Mouse (Mus musculus) neural tube, embryonic 11.5 days (tissue): ENCODE results near the gene Frem3. TPM values are rescaled to one million over a fixed set of nuclear protein-coding genes. Genes with fewer than 3 reads are reported as not detected.

ENCODE experiments used
- ATAC-seq: fragments of 200-750 bp; cut with Nextera tagmentation; 2 replicates; pipeline ENCODE4 v1.8.0; 2017; ENCODE audit warnings: moderate number of reproducible peaks, mild to moderate bottlenecking, moderate TSS enrichment, moderate library complexity; ENCODE audit not compliant: insufficient read depth, low FRiP score, low TSS enrichment
- DNase-seq: peaks from one replicate; pipeline ENCODE4 v3.0.0-alpha.2; 2015; ENCODE audit warnings: low spot score
- H3K27ac ChIP-seq: fragments of 300-500 bp; sonication (generic); 2 replicates; pipeline ENCODE4 v1.5.1; 2014; ENCODE audit warnings: low read depth, mild to moderate bottlenecking, low read length
- H3K27me3 ChIP-seq: fragments of 300-500 bp; sonication (generic); 2 replicates; pipeline ENCODE4 v1.6.1; 2014; ENCODE audit warnings: mild to moderate bottlenecking, low read length, mixed read lengths; ENCODE audit not compliant: control insufficient read depth, insufficient read depth
- H3K36me3 ChIP-seq: fragments of 300-500 bp; sonication (generic); 2 replicates; pipeline ENCODE4 v1.6.1; 2014; ENCODE audit warnings: mild to moderate bottlenecking, low read length, moderate library complexity, mixed read lengths; ENCODE audit not compliant: control insufficient read depth, insufficient read depth
- H3K4me1 ChIP-seq: fragments of 300-500 bp; sonication (generic); 2 replicates; pipeline ENCODE4 v1.6.1; 2014; ENCODE audit warnings: low read length, mixed read lengths; ENCODE audit not compliant: control insufficient read depth, insufficient read depth
- H3K4me2 ChIP-seq: fragments of 300-500 bp; sonication (generic); 2 replicates; pipeline ENCODE4 v1.6.1; 2014; ENCODE audit warnings: low read depth, mild to moderate bottlenecking, moderate library complexity
- H3K4me3 ChIP-seq: fragments of 300-500 bp; sonication (generic); 2 replicates; pipeline ENCODE4 v1.5.1; 2014; ENCODE audit warnings: low read depth, low read length
- H3K9ac ChIP-seq: fragments of 300-500 bp; sonication (generic); 2 replicates; pipeline ENCODE4 v1.6.1; 2014; ENCODE audit warnings: mild to moderate bottlenecking, low read length
- H3K9me3 ChIP-seq: fragments of 300-500 bp; sonication (generic); 2 replicates; pipeline ENCODE4 v1.6.1; 2016; ENCODE audit warnings: low read length; ENCODE audit not compliant: control insufficient read depth
- WGBS: fragments of 180-500 bp; shearing (Covaris S2); extraction: QIAGEN DNeasy Blood & Tissue Kit; methylation state at CpG from one replicate; pipeline ENCODE4 v1.1.7; 2014; 5-methylcytosine and 5-hydroxymethylcytosine counted together
- polyA plus RNA-seq: library from polyadenylated mRNA; unstranded; fragments of >200 nt; fragmentation: Nextera tagmentation; extraction: Ambion mirVana; gene quantifications from 2 replicates; pipeline ENCODE4 v1.2.1, GENCODE M21; 2014

Gene Frem3
- 0.04 TPM in 1 of 2 replicates, not detected in the other for polyA plus RNA-seq

GRCm38 (mm10) chr8:80610549-80611440 lies at the start of gene Frem3:
Gene Frem3, plus strand, starts transcription at chr8:80611080.
- Histone ChIP-seq H3K4me3 (peak within 1 kb of the TSS; percentile 13; the same call in 1 of the 2 replicates), H3K27ac (no peak within 1 kb of the TSS), H3K36me3 (no peaks in the 10 kb centered on the region), H3K9ac (no peak within 1 kb of the TSS), H3K9me3 (no peaks in the 10 kb centered on the region), H3K27me3 (peaks cover 14% of the 10 kb centered on the region), H3K4me2 (peak within 1 kb of the TSS; percentile 38), H3K4me1 (no peaks in the 10 kb centered on the region; the same call in 1 of the 2 replicates)
- DNase-seq, result peak; percentile 37
- WGBS, result 3% methylated on average over 32 of the region's 32 CpGs
- ATAC-seq, result no peak; the same call in 1 of the 2 replicates

- Histone ChIP-seq H3K27me3 (no peaks in the 10 kb centered on the region), H3K36me3 (no peaks in the 10 kb centered on the region), H3K4me1 (no peaks in the 10 kb centered on the region), H3K9ac (no peak overlapping the region), H3K4me2 (no peak overlapping the region), H3K4me3 (no peak overlapping the region), H3K9me3 (no peaks in the 10 kb centered on the region), H3K27ac (no peak overlapping the region)
- WGBS, result 82% methylated on average over 3 of the region's 3 CpGs
- no peak for DNase-seq
- peak; percentile 48 for ATAC-seq
These were observed 46.6 kb upstream of the Frem3 start for GRCm38 (mm10) chr8:80564205-80564839.

- Histone ChIP-seq H3K36me3 (no peaks in the 10 kb centered on the region), H3K9ac (no peak overlapping the region), H3K4me3 (no peak overlapping the region), H3K9me3 (no peaks in the 10 kb centered on the region), H3K27me3 (no peaks in the 10 kb centered on the region), H3K4me2 (no peak overlapping the region), H3K4me1 (peaks cover 4% of the 10 kb centered on the region), H3K27ac (no peak overlapping the region)
- ATAC-seq (no peak), DNase-seq (no peak)
- WGBS, result 89% methylated on average over 1 of the region's 1 CpGs
These were observed 43.4 kb upstream of the Frem3 start for GRCm38 (mm10) chr8:80567471-80567870.

GRCm38 (mm10) chr8:80568243-80568995 lies 42.5 kb upstream of the Frem3 start:
- Histone ChIP-seq H3K9ac (no peak overlapping the region), H3K4me1 (peaks cover 7% of the 10 kb centered on the region), H3K4me3 (no peak overlapping the region), H3K9me3 (no peaks in the 10 kb centered on the region), H3K36me3 (no peaks in the 10 kb centered on the region), H3K4me2 (no peak overlapping the region), H3K27me3 (no peaks in the 10 kb centered on the region), H3K27ac (no peak overlapping the region)
- 60% methylated on average over 6 of the region's 6 CpGs for WGBS
- ATAC-seq (no peak), DNase-seq (no peak)

GRCm38 (mm10) chr8:80572417-80573061 lies 38.3 kb upstream of the Frem3 start:
- H3K27ac ChIP-seq, result no peak overlapping the region
- H3K9ac ChIP-seq, result no peak overlapping the region
- H3K27me3 ChIP-seq, result no peaks in the 10 kb centered on the region
- H3K9me3 ChIP-seq, result no peaks in the 10 kb centered on the region
- H3K36me3 ChIP-seq, result no peaks in the 10 kb centered on the region
- no peak overlapping the region for H3K4me3 ChIP-seq
- H3K4me1 ChIP-seq, result peaks cover 7% of the 10 kb centered on the region
- no peak overlapping the region for H3K4me2 ChIP-seq
- peak; percentile 74 for ATAC-seq
- 37% methylated on average over 1 of the region's 1 CpGs for WGBS
- no peak for DNase-seq

- no peaks in the 10 kb centered on the region for H3K27me3 ChIP-seq
- no peak overlapping the region for H3K27ac ChIP-seq
- no peak overlapping the region for H3K4me2 ChIP-seq
- H3K36me3 ChIP-seq, result no peaks in the 10 kb centered on the region
- no peak for ATAC-seq
- H3K4me1 ChIP-seq, result peaks cover 7% of the 10 kb centered on the region
- H3K9ac ChIP-seq, result no peak overlapping the region
- H3K9me3 ChIP-seq, result no peaks in the 10 kb centered on the region
- H3K4me3 ChIP-seq, result no peak overlapping the region
- 87% methylated on average over 2 of the region's 2 CpGs for WGBS
- DNase-seq, result no peak
These were observed 33.8 kb upstream of the Frem3 start for GRCm38 (mm10) chr8:80577126-80577525.

GRCm38 (mm10) chr8:80579038-80579437 lies 31.8 kb upstream of the Frem3 start:
- 71% methylated on average over 1 of the region's 1 CpGs for WGBS
- Histone ChIP-seq H3K9me3 (no peaks in the 10 kb centered on the region), H3K4me1 (no peaks in the 10 kb centered on the region), H3K4me2 (no peak overlapping the region), H3K9ac (no peak overlapping the region), H3K36me3 (no peaks in the 10 kb centered on the region), H3K27ac (no peak overlapping the region), H3K4me3 (no peak overlapping the region), H3K27me3 (no peaks in the 10 kb centered on the region)
- DNase-seq (no peak), ATAC-seq (no peak)

GRCm38 (mm10) chr8:80592626-80593025 lies 18.3 kb upstream of the Frem3 start:
- DNase-seq (no peak), ATAC-seq (no peak)
- no peaks in the 10 kb centered on the region for H3K36me3 ChIP-seq
- no peak overlapping the region for H3K4me2 ChIP-seq
- no peak overlapping the region for H3K4me3 ChIP-seq
- no peaks in the 10 kb centered on the region for H3K27me3 ChIP-seq
- 83% methylated on average over 5 of the region's 5 CpGs for WGBS
- no peaks in the 10 kb centered on the region for H3K4me1 ChIP-seq
- no peak overlapping the region for H3K27ac ChIP-seq
- H3K9ac ChIP-seq, result no peak overlapping the region
- no peaks in the 10 kb centered on the region for H3K9me3 ChIP-seq
